In the genomic region with DNA sequence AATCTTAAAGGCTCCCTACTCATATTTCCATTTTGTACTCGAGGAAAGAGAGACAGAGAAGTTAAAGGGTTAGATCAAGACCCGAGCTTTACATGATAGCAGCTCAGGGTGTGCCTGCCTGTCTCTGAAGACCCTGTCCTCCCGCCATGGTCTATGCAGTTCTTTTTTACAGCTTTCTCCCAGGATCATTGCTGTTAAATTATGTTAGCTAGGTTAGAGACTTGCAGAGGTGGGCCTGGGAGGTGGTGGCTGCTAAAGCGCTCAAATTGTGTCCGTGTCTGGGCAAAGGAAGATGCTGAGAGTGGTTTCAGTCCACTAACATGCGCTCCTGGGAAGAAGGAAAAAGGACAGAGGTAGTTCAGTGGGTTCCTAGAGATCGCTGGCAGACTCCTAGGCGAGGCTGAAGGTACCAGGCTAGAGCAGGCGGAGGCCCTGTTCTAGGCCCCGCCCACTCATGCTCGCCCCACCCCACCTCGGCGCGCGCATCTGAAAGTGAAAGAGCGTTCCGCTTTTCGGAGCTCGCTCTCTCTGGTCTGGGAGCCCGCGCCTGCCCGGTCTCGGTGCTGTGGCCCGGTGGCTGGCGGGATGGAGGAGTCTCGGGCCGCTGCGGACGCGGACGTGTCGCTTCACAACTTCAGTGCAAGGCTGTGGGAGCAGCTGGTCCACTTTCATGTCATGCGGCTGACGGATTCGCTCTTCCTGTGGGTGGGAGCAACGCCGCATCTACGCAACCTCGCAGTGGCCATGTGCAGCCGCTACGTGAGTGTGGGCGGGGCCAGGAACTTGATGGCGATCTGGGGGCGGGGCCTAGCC, we compare ENCODE assay signal across 8 mouse cellular contexts. TPM values are rescaled to one million over a fixed set of nuclear protein-coding genes. Genes with fewer than 3 reads are reported as not detected.
DNase-seq lines count a peak whose midpoint lies in the region; ATAC-seq and TF ChIP-seq lines count a peak whose summit lies in the region.

A gene (plus strand): TSS at position 474 of the 813 bp plus-strand sequence.

- no peaks in the 10 kb centered on the region for H3K9me3 ChIP-seq in embryonic facial prominence, embryonic 13.5 days
- no peaks in the 10 kb centered on the region for H3K9me3 ChIP-seq in limb, embryonic 11.5 days (ENCODE audit: control insufficient read depth, low read length)
- H3K9me3 ChIP-seq in midbrain, embryonic 13.5 days, result 0 out of 2 replicates have a peak, but pooled peaks cover 2% of the 10 kb centered on the region

- H3K4me3 ChIP-seq in embryonic facial prominence, embryonic 13.5 days, result peak within 1 kb of the TSS; percentile 69
- peak within 1 kb of the TSS; percentile 93 for H3K4me3 ChIP-seq in kidney, adult 2 months (ENCODE audit: insufficient read depth, low read depth, low read length)
- peak within 1 kb of the TSS; percentile 66 for H3K4me3 ChIP-seq in limb, embryonic 11.5 days (ENCODE audit: low read depth, low read length)
- peak within 1 kb of the TSS; percentile 68 for H3K4me3 ChIP-seq in midbrain, embryonic 13.5 days (replicated peaks)
- H3K4me3 ChIP-seq in small intestine, adult 2 months (ENCODE audit: low read depth, low read length), result peak within 1 kb of the TSS; percentile 100

- H3K9ac ChIP-seq in embryonic facial prominence, embryonic 13.5 days, result peak within 1 kb of the TSS; percentile 76
- H3K9ac ChIP-seq in limb, embryonic 11.5 days (ENCODE audit: low read length), result peak within 1 kb of the TSS; percentile 78
- peak within 1 kb of the TSS; percentile 70 for H3K9ac ChIP-seq in midbrain, embryonic 13.5 days (replicated peaks)

- peak; percentile 93 for ATAC-seq in embryonic facial prominence, embryonic 13.5 days (ENCODE audit: insufficient number of reproducible peaks, insufficient read depth, low FRiP score, low TSS enrichment, low read depth)
- peak; percentile 94 for ATAC-seq in limb, embryonic 11.5 days (ENCODE audit: insufficient number of reproducible peaks, low FRiP score, low TSS enrichment, low read depth)
- peak; percentile 97 for ATAC-seq in midbrain, embryonic 13.5 days

- no peak for TF ChIP-seq CTCF in kidney, adult 2 months (conservative IDR thresholded peaks at IDR 0.05; ENCODE audit: insufficient read depth, insufficient read length, low read depth, low read length)
- TF ChIP-seq CTCF in small intestine, adult 2 months (IDR thresholded peaks at IDR 0.05; ENCODE audit: extremely low read depth, insufficient read length, insufficient replicate concordance, low read depth, low read length), result no peak

- peak within 1 kb of the TSS; percentile 93 for H3K27ac ChIP-seq in embryonic facial prominence, embryonic 13.5 days
- H3K27ac ChIP-seq in kidney, adult 2 months (ENCODE audit: insufficient read depth, low read depth, low read length), result peak within 1 kb of the TSS; percentile 91
- H3K27ac ChIP-seq in limb, embryonic 11.5 days (replicated peaks; ENCODE audit: low read depth, low read length), result peak within 1 kb of the TSS; percentile 65; the same call in 1 of the 2 replicates
- H3K27ac ChIP-seq in midbrain, embryonic 13.5 days, result peak within 1 kb of the TSS; percentile 90
- peak within 1 kb of the TSS; percentile 98 for H3K27ac ChIP-seq in small intestine, adult 2 months (ENCODE audit: insufficient read depth, low read depth, low read length)

- H3K4me2 ChIP-seq in embryonic facial prominence, embryonic 13.5 days, result peak within 1 kb of the TSS; percentile 69
- peak within 1 kb of the TSS; percentile 46 for H3K4me2 ChIP-seq in limb, embryonic 11.5 days (ENCODE audit: low read depth, severe bottlenecking)
- peak within 1 kb of the TSS; percentile 65 for H3K4me2 ChIP-seq in midbrain, embryonic 13.5 days (replicated peaks)

- TF ChIP-seq POLR2A in kidney, adult 2 months (IDR thresholded peaks at IDR 0.05; ENCODE audit: low read depth, low read length), result no peak
- TF ChIP-seq POLR2A in small intestine, adult 2 months (IDR thresholded peaks at IDR 0.05; ENCODE audit: low read depth, low read length), result peak; percentile 43; the same call in 1 of the 2 replicates

- peaks cover 11% of the 10 kb centered on the region for H3K36me3 ChIP-seq in embryonic facial prominence, embryonic 13.5 days
- no peaks in the 10 kb centered on the region for H3K36me3 ChIP-seq in kidney, adult 2 months (ENCODE audit: control insufficient read depth, insufficient read depth, low read length)
- peaks cover 7% of the 10 kb centered on the region; the same call in 1 of the 2 replicates for H3K36me3 ChIP-seq in limb, embryonic 11.5 days (ENCODE audit: control insufficient read depth, insufficient read depth, low read length)
- peaks cover 10% of the 10 kb centered on the region for H3K36me3 ChIP-seq in midbrain, embryonic 13.5 days
- H3K36me3 ChIP-seq in small intestine, adult 2 months (ENCODE audit: control insufficient read depth, insufficient read depth, low read length), result peaks cover 4% of the 10 kb centered on the region

- no peaks in the 10 kb centered on the region for H3K27me3 ChIP-seq in embryonic facial prominence, embryonic 13.5 days
- H3K27me3 ChIP-seq in kidney, adult 2 months (replicated peaks; ENCODE audit: control insufficient read depth, insufficient read depth, low read length), result no peaks in the 10 kb centered on the region
- H3K27me3 ChIP-seq in limb, embryonic 11.5 days (ENCODE audit: control insufficient read depth, insufficient read depth, low read length), result no peaks in the 10 kb centered on the region
- no peaks in the 10 kb centered on the region for H3K27me3 ChIP-seq in midbrain, embryonic 13.5 days
- no peaks in the 10 kb centered on the region for H3K27me3 ChIP-seq in small intestine, adult 2 months (ENCODE audit: control insufficient read depth, insufficient read depth, low read length)

- 2% methylated on average over 44 of the region's 44 CpGs for WGBS in embryonic facial prominence, embryonic 13.5 days
- 1% methylated on average over 44 of the region's 44 CpGs for WGBS in kidney, adult 2 months
- 2% methylated on average over 44 of the region's 44 CpGs for WGBS in limb, embryonic 11.5 days
- 4% methylated on average over 44 of the region's 44 CpGs for WGBS in midbrain, embryonic 13.5 days
- 3% methylated on average over 44 of the region's 44 CpGs for WGBS in small intestine, adult 2 months

- peak; percentile 90 for DNase-seq in 3T3-L1 (ENCODE audit: low read depth, low spot score)
- DNase-seq in adrenal gland, postnatal 36 days, result peak; percentile 94 to 96
- peak; percentile 95 to 98 for DNase-seq in heart, adult 18-20 months
- DNase-seq in kidney, adult 2 months, result peak; percentile 96
- peak; percentile 95 for DNase-seq in limb, embryonic 11.5 days (ENCODE audit: low spot score)

- peaks cover 13% of the 10 kb centered on the region for H3K4me1 ChIP-seq in embryonic facial prominence, embryonic 13.5 days
- H3K4me1 ChIP-seq in kidney, adult 2 months (ENCODE audit: control insufficient read depth, insufficient read depth, low read length), result peaks cover 4% of the 10 kb centered on the region; the same call in 1 of the 2 replicates
- H3K4me1 ChIP-seq in limb, embryonic 11.5 days (ENCODE audit: control insufficient read depth, insufficient read depth, low read length), result peaks cover 5% of the 10 kb centered on the region
- peaks cover 20% of the 10 kb centered on the region for H3K4me1 ChIP-seq in midbrain, embryonic 13.5 days (replicated peaks)
- H3K4me1 ChIP-seq in small intestine, adult 2 months (ENCODE audit: control insufficient read depth, insufficient read depth, insufficient read length, low read length), result peaks cover 5% of the 10 kb centered on the region; the same call in 1 of the 2 replicates

RNA-seq across cellular contexts. Expression of the gene that starts here (rescaled TPM):
- 10 to 100 TPM; 33.9 to 41.6 TPM for total RNA-seq in adrenal gland, postnatal 36 days (2021)
- 104 and 111 TPM in 2 replicates for polyA plus RNA-seq in embryonic facial prominence, embryonic 13.5 days (2015; fragmentation: Nextera tagmentation; extraction: Ambion mirVana)
- 10 to 100 TPM; 25.0 to 32.9 TPM for total RNA-seq in heart, adult 18-20 months (2021)
- polyA plus RNA-seq in kidney, adult 2 months (2012; rRNA removed), result 88.7 and 96.2 TPM in 2 replicates
- polyA plus RNA-seq in limb, embryonic 11.5 days (2014; fragmentation: Nextera tagmentation; extraction: Ambion mirVana), result 88.2 and 95.1 TPM in 2 replicates
- 92.5 and 94.6 TPM in 2 replicates for polyA plus RNA-seq in midbrain, embryonic 13.5 days (2015; fragmentation: Nextera tagmentation; extraction: Ambion mirVana)
- 98.7 and 102 TPM in 2 replicates for polyA plus RNA-seq in small intestine, adult 2 months (2012; rRNA removed)

Comparison
In these comparisons a context has a peak if more than half of its experiments do, and no peak if none do; other contexts are left out.
1. Peak in every context shown above with its lines: DNase-seq, ATAC-seq, H3K4me3 ChIP-seq and H3K27ac ChIP-seq.